8 mouse cellular contexts compared by ENCODE assay signal in genomic region chr5:134704157-134704556, GRCm38 (mm10). TPM values are rescaled to one million over a fixed set of nuclear protein-coding genes. Genes with fewer than 3 reads are reported as not detected.
DNase-seq lines count a peak whose midpoint lies in the region; ATAC-seq and TF ChIP-seq lines count a peak whose summit lies in the region.

No protein-coding gene starts in this region.

- peak; percentile 83 for TF ChIP-seq CTCF in midbrain, postnatal 0 days (IDR thresholded peaks at IDR 0.05)

- ATAC-seq in granulocyte monocyte progenitor cell, adult 5-6 weeks (replicated peaks; ENCODE audit: poor library complexity, severe bottlenecking) = peak; percentile 95
- peak; percentile 64; the same call in 1 of the 2 replicates for ATAC-seq in limb, embryonic 14.5 days (ENCODE audit: low FRiP score, low read depth)
- peak; percentile 31; the same call in 1 of the 2 replicates for ATAC-seq in midbrain, postnatal 0 days (ENCODE audit: low FRiP score)

- no peak overlapping the region for H3K4me2 ChIP-seq in limb, embryonic 14.5 days (replicated peaks; ENCODE audit: low read depth, low read length, severe bottlenecking)
- H3K4me2 ChIP-seq in midbrain, postnatal 0 days (ENCODE audit: low read depth, low read length, poor library complexity, severe bottlenecking) = no peak overlapping the region

- H3K27ac ChIP-seq in heart, embryonic 10.5 days = no peak overlapping the region
- no peak overlapping the region for H3K27ac ChIP-seq in limb, embryonic 14.5 days (replicated peaks; ENCODE audit: low read depth, low read length)
- no peak overlapping the region for H3K27ac ChIP-seq in midbrain, postnatal 0 days (ENCODE audit: low read depth, low read length)

- no peak for TF ChIP-seq POLR2A in limb, embryonic 14.5 days (IDR thresholded peaks at IDR 0.05; ENCODE audit: borderline replicate concordance, extremely low read depth, insufficient read depth, insufficient read length)

- H3K4me1 ChIP-seq in heart, embryonic 10.5 days = peaks cover 2% of the 10 kb centered on the region
- H3K4me1 ChIP-seq in limb, embryonic 14.5 days (ENCODE audit: control insufficient read depth, insufficient read depth, low read length) = no peaks in the 10 kb centered on the region
- no peaks in the 10 kb centered on the region for H3K4me1 ChIP-seq in midbrain, postnatal 0 days (ENCODE audit: insufficient read depth, low read length)

- no peak overlapping the region for H3K4me3 ChIP-seq in heart, embryonic 10.5 days
- H3K4me3 ChIP-seq in limb, embryonic 14.5 days (replicated peaks; ENCODE audit: low read length) = no peak overlapping the region
- no peak overlapping the region for H3K4me3 ChIP-seq in midbrain, postnatal 0 days (ENCODE audit: low read depth, low read length)

- peak; percentile 91 for DNase-seq in heart, adult 11 months
- no peak for DNase-seq in heart, embryonic 10.5 days (ENCODE audit: low spot score)
- peak; percentile 87 for DNase-seq in embryo, embryonic 10.5 days (ENCODE audit: low spot score)
- DNase-seq in kidney, adult 8-10 months = peak; percentile 44 to 84
- peak; percentile 44 for DNase-seq in limb, embryonic 14.5 days (ENCODE audit: low spot score)
- DNase-seq in midbrain, postnatal 0 days (ENCODE audit: low spot score) = peak; percentile 65
- DNase-seq in spleen, postnatal 10 days (ENCODE audit: low spot score in 2 of 2) = peak; percentile 70 to 83

- no peaks in the 10 kb centered on the region for H3K36me3 ChIP-seq in heart, embryonic 10.5 days
- peaks cover 35% of the 10 kb centered on the region for H3K36me3 ChIP-seq in limb, embryonic 14.5 days (ENCODE audit: control insufficient read depth, insufficient read depth, low read length)
- H3K36me3 ChIP-seq in midbrain, postnatal 0 days (ENCODE audit: insufficient read depth, low read length) = no peaks in the 10 kb centered on the region

- H3K9ac ChIP-seq in limb, embryonic 14.5 days (ENCODE audit: low read depth, low read length, severe bottlenecking) = no peak overlapping the region
- H3K9ac ChIP-seq in midbrain, postnatal 0 days (replicated peaks; ENCODE audit: low read length, poor library complexity, severe bottlenecking) = no peak overlapping the region

- H3K9me3 ChIP-seq in heart, embryonic 10.5 days = no peaks in the 10 kb centered on the region
- H3K9me3 ChIP-seq in limb, embryonic 14.5 days (ENCODE audit: control insufficient read depth, low read length) = no peaks in the 10 kb centered on the region
- H3K9me3 ChIP-seq in midbrain, postnatal 0 days (ENCODE audit: low read length) = no peaks in the 10 kb centered on the region

- peaks cover 18% of the 10 kb centered on the region for H3K27me3 ChIP-seq in heart, embryonic 10.5 days (ENCODE audit: insufficient read depth, poor library complexity, severe bottlenecking)
- no peaks in the 10 kb centered on the region for H3K27me3 ChIP-seq in limb, embryonic 14.5 days (ENCODE audit: control insufficient read depth, insufficient read depth, low read length)
- H3K27me3 ChIP-seq in midbrain, postnatal 0 days (ENCODE audit: insufficient read depth, low read length) = no peaks in the 10 kb centered on the region; the same call in 1 of the 2 replicates

RNA-seq across cellular contexts. Expression of gene Limk1, which starts 15.8 kb away (rescaled TPM):
- 3.7 and 4.7 TPM in 2 replicates for polyA plus RNA-seq in heart, embryonic 10.5 days (2016; fragmentation: Nextera tagmentation; extraction: Ambion mirVana)
- total RNA-seq in granulocyte monocyte progenitor cell, adult 5-6 weeks (2014; fragmentation: Nextera tagmentation) = 30.6 and 30.9 TPM in 2 replicates
- total RNA-seq in granulocyte monocyte progenitor cell, adult 5-6 weeks (2017) = 11.4 and 13.6 TPM in 2 replicates
- 31.9 and 40.2 TPM in 2 replicates for polyA plus RNA-seq in limb, embryonic 14.5 days (2012; rRNA removed)
- 8.6 and 9.3 TPM in 2 replicates for polyA plus RNA-seq in limb, embryonic 14.5 days (2014; fragmentation: Nextera tagmentation; extraction: Ambion mirVana)
- total RNA-seq in midbrain, postnatal 0 days (2014; rRNA removed) = 72.9 and 76.5 TPM in 2 replicates
- 15.5 and 16.7 TPM in 2 replicates for polyA plus RNA-seq in midbrain, postnatal 0 days (2015; fragmentation: Nextera tagmentation; extraction: Ambion mirVana)

RNA-seq across cellular contexts. Expression of gene Eln, which starts 43.0 kb away (rescaled TPM):
- polyA plus RNA-seq in heart, embryonic 10.5 days (2016; fragmentation: Nextera tagmentation; extraction: Ambion mirVana) = 4.8 and 8.0 TPM in 2 replicates
- not detected in 2 replicates for total RNA-seq in granulocyte monocyte progenitor cell, adult 5-6 weeks (2014; fragmentation: Nextera tagmentation)
- total RNA-seq in granulocyte monocyte progenitor cell, adult 5-6 weeks (2017) = not detected in 2 replicates
- polyA plus RNA-seq in limb, embryonic 14.5 days (2012; rRNA removed) = 249 and 296 TPM in 2 replicates
- 115 and 121 TPM in 2 replicates for polyA plus RNA-seq in limb, embryonic 14.5 days (2014; fragmentation: Nextera tagmentation; extraction: Ambion mirVana)
- total RNA-seq in midbrain, postnatal 0 days (2014; rRNA removed) = 27.7 and 35.8 TPM in 2 replicates
- 35.0 and 36.2 TPM in 2 replicates for polyA plus RNA-seq in midbrain, postnatal 0 days (2015; fragmentation: Nextera tagmentation; extraction: Ambion mirVana)

Comparison
In these comparisons a context has a peak if more than half of its experiments do, and no peak if none do; other contexts are left out.
1. ATAC-seq: peak in every context shown above with its lines; median percentile 95 in granulocyte monocyte progenitor cell, adult 5-6 weeks; 64 in limb, embryonic 14.5 days; 31 in midbrain, postnatal 0 days.